Mouse (Mus musculus): ENCODE measurements around the gene Sult1a1.

GRCm38 (mm10) chr7:126721635-126722034 lies 45.4 kb upstream of the Sult1a1 start:
- TF ChIP-seq EP300 (IDR thresholded peaks at IDR 0.05) (no peak), CTCF (IDR thresholded peaks at IDR 0.05) (no peak)

All from lung, postnatal 0 days (tissue).